Mouse (Mus musculus) gastrocnemius, postnatal 25 days (tissue): Measurements from ENCODE around the gene Syt15. TPM values are rescaled to one million over a fixed set of nuclear protein-coding genes. Genes with fewer than 3 reads are reported as not detected.

Experiments used
- DNase-seq: peaks from one replicate; pipeline ENCODE4 v3.0.0; 2022
- long read RNA-seq, 2 experiments: library from polyadenylated mRNA; stranded (forward); transcript quantifications; one replicate each; pipeline ENCODE4 v2.0.0; 2021
- total RNA-seq, 2 experiments: library from RNA; stranded (reverse); gene quantifications; 1 replicate in 1 of 2; 2 replicates in 1 of 2; pipeline ENCODE4 v1.2.3; 2021

Syt15 gene
- total RNA-seq, result under 1 TPM; 0.51 to 0.67 TPM
- long read RNA-seq, experiment 1, partial matches to known transcripts, result 0 of 1 reads
- long read RNA-seq, experiment 1, other reads (novel, unspliced or antisense), result 1 of 1 reads
- long read RNA-seq, experiment 2, result 0 reads

GRCm38 (mm10) chr14:34219295-34219694 lies at the start of gene Syt15:
Gene Syt15, plus strand, starts transcription at chr14:34219595.
- DNase-seq, result no peak

GRCm38 (mm10) chr14:34171107-34171506 lies 48.3 kb upstream of the Syt15 start:
- no peak for DNase-seq

- no peak for DNase-seq
These were observed 40.0 kb upstream of the Syt15 start for GRCm38 (mm10) chr14:34179351-34179750.

GRCm38 (mm10) chr14:34183101-34183500 lies 36.3 kb upstream of the Syt15 start:
- DNase-seq, result no peak

GRCm38 (mm10) chr14:34188629-34189028 lies 30.8 kb upstream of the Syt15 start:
- peak; percentile 27 for DNase-seq

- no peak for DNase-seq
These were observed 29.0 kb upstream of the Syt15 start for GRCm38 (mm10) chr14:34190361-34190760.

- no peak for DNase-seq
These were observed 25.5 kb upstream of the Syt15 start for GRCm38 (mm10) chr14:34193879-34194278.

GRCm38 (mm10) chr14:34195466-34195865 lies 23.9 kb upstream of the Syt15 start:
- DNase-seq, result no peak

- DNase-seq, result peak; percentile 20
These were observed 22.7 kb upstream of the Syt15 start for GRCm38 (mm10) chr14:34196706-34197105.

GRCm38 (mm10) chr14:34200738-34201230 lies 18.6 kb upstream of the Syt15 start:
- no peak for DNase-seq

- no peak for DNase-seq
These were observed 18.0 kb upstream of the Syt15 start, which contains the start of gene Gprin2 for GRCm38 (mm10) chr14:34201231-34202035. Gene Gprin2, minus strand, starts transcription at chr14:34201653.

GRCm38 (mm10) chr14:34207996-34208395 lies 11.4 kb upstream of the Syt15 start:
- no peak for DNase-seq

- no peak for DNase-seq
These were observed 10.7 kb upstream of the Syt15 start for GRCm38 (mm10) chr14:34208651-34209050.

GRCm38 (mm10) chr14:34209080-34209479 lies 10.3 kb upstream of the Syt15 start:
- no peak for DNase-seq

- DNase-seq, result no peak
These were observed 9.5 kb upstream of the Syt15 start for GRCm38 (mm10) chr14:34209942-34210341.

- no peak for DNase-seq
These were observed 3.8 kb upstream of the Syt15 start for GRCm38 (mm10) chr14:34215451-34216127.

GRCm38 (mm10) chr14:34219786-34220198 lies 397 bp downstream of the Syt15 start:
- no peak for DNase-seq

- DNase-seq, result no peak
These were observed 1.0 kb downstream of the Syt15 start for GRCm38 (mm10) chr14:34220426-34220825.

- no peak for DNase-seq
These were observed 2.2 kb downstream of the Syt15 start for GRCm38 (mm10) chr14:34221416-34222077.

- DNase-seq, result no peak
These were observed 4.0 kb downstream of the Syt15 start for GRCm38 (mm10) chr14:34223362-34223898.

- DNase-seq, result no peak
These were observed 6.6 kb downstream of the Syt15 start for GRCm38 (mm10) chr14:34225986-34226385.

- DNase-seq, result no peak
These were observed 7.2 kb downstream of the Syt15 start for GRCm38 (mm10) chr14:34226566-34226965.
